16 mouse cellular contexts compared by ENCODE assay signal in the genomic region with DNA sequence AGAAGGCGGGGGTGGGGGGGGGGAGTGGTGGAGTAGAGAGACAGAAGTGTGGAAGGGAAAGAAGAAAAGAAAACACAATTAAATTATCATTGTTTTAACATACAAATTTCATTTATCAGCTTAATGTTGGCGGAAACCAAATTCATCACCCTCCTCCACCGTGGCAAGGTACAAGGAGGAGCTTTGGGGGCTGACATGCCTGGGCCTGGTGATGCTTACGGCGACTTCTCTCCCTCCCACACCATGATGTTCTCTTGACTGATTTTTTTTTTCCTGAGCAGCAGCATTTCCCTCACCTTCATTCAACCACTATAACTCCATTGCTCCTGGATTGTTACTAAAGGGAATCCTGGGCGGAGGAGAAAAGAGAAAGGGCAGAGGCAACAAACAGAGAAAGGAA.
DNase-seq lines count a peak whose midpoint lies in the region; ATAC-seq lines count a peak whose summit lies in the region.
"Had no signal": no experiment of that assay in that cellular context is flagged by ENCODE, and none has a peak within 500 bp of the region (broad histone marks: within the 10 kb centered on the region; RNA-seq: fewer than 3 reads in every experiment).

No protein-coding gene starts in this region.

- H3K9ac ChIP-seq in neural tube, embryonic 11.5 days (ENCODE audit: low read length) = no peak overlapping the region
- H3K9ac ChIP-seq in hindbrain, embryonic 11.5 days (ENCODE audit: low read depth, low read length) = no peak overlapping the region
- H3K9ac ChIP-seq in midbrain, embryonic 11.5 days (ENCODE audit: low read length) = no peak overlapping the region; the same call in 1 of the 2 replicates
- no peak overlapping the region for H3K9ac ChIP-seq in stomach, embryonic 16.5 days (ENCODE audit: low read length)
- H3K9ac ChIP-seq: liver, postnatal 0 days had no signal

- no peaks in the 10 kb centered on the region for H3K27me3 ChIP-seq in neural tube, embryonic 11.5 days (ENCODE audit: control insufficient read depth, insufficient read depth, low read length)
- no peaks in the 10 kb centered on the region for H3K27me3 ChIP-seq in hindbrain, embryonic 11.5 days (ENCODE audit: control insufficient read depth, insufficient read depth, low read length)
- H3K27me3 ChIP-seq in midbrain, embryonic 11.5 days (ENCODE audit: control insufficient read depth, insufficient read depth, low read length) = no peaks in the 10 kb centered on the region
- H3K27me3 ChIP-seq in stomach, embryonic 16.5 days (ENCODE audit: control insufficient read depth, insufficient read depth, low read length) = no peaks in the 10 kb centered on the region
- H3K27me3 ChIP-seq: megakaryocyte, embryonic 14.5 days; Patski had no signal

- peaks cover 19% of the 10 kb centered on the region; the same call in 1 of the 2 replicates for H3K4me1 ChIP-seq in neural tube, embryonic 11.5 days (ENCODE audit: control insufficient read depth, insufficient read depth, low read length)
- peaks cover 17% of the 10 kb centered on the region for H3K4me1 ChIP-seq in hindbrain, embryonic 11.5 days (replicated peaks; ENCODE audit: control insufficient read depth, insufficient read depth, low read length)
- H3K4me1 ChIP-seq in midbrain, embryonic 11.5 days (ENCODE audit: control insufficient read depth, insufficient read depth, low read length) = peaks cover 21% of the 10 kb centered on the region
- H3K4me1 ChIP-seq in stomach, embryonic 16.5 days (ENCODE audit: control insufficient read depth, insufficient read depth, low read length) = peaks cover 20% of the 10 kb centered on the region

- no peak overlapping the region for H3K4me2 ChIP-seq in neural tube, embryonic 11.5 days (ENCODE audit: low read depth)
- H3K4me2 ChIP-seq in hindbrain, embryonic 11.5 days (replicated peaks; ENCODE audit: low read depth, low read length) = peak overlapping the region; percentile 12; the same call in 1 of the 2 replicates
- peak overlapping the region; percentile 19; the same call in 1 of the 2 replicates for H3K4me2 ChIP-seq in midbrain, embryonic 11.5 days
- peak overlapping the region; percentile 11; the same call in 1 of the 2 replicates for H3K4me2 ChIP-seq in stomach, embryonic 16.5 days (ENCODE audit: low read depth, low read length)

- no peaks in the 10 kb centered on the region for H3K9me3 ChIP-seq in neural tube, embryonic 11.5 days (ENCODE audit: control insufficient read depth, low read length)
- no peaks in the 10 kb centered on the region for H3K9me3 ChIP-seq in hindbrain, embryonic 11.5 days (ENCODE audit: control insufficient read depth, low read length)
- no peaks in the 10 kb centered on the region for H3K9me3 ChIP-seq in midbrain, embryonic 11.5 days (ENCODE audit: control insufficient read depth, low read length)
- no peaks in the 10 kb centered on the region for H3K9me3 ChIP-seq in stomach, embryonic 16.5 days (replicated peaks; ENCODE audit: control insufficient read depth, low read length)
- H3K9me3 ChIP-seq: megakaryocyte, embryonic 14.5 days had no signal

- H3K27ac ChIP-seq in neural tube, embryonic 11.5 days (ENCODE audit: low read depth, low read length) = peak overlapping the region; percentile 58; the same call in 1 of the 2 replicates
- H3K27ac ChIP-seq in hindbrain, embryonic 11.5 days (ENCODE audit: low read depth, low read length) = peak overlapping the region; percentile 68; the same call in 1 of the 2 replicates
- H3K27ac ChIP-seq in midbrain, embryonic 11.5 days (ENCODE audit: low read depth, low read length) = peak overlapping the region; percentile 59
- H3K27ac ChIP-seq in stomach, embryonic 16.5 days (ENCODE audit: low read length) = peak overlapping the region; percentile 47; the same call in 1 of the 2 replicates

- ATAC-seq in neural tube, embryonic 11.5 days (ENCODE audit: insufficient read depth, low FRiP score, low TSS enrichment) = no peak
- peak; percentile 64; the same call in 1 of the 2 replicates for ATAC-seq in hindbrain, embryonic 11.5 days (ENCODE audit: low FRiP score)
- ATAC-seq in midbrain, embryonic 11.5 days (ENCODE audit: low FRiP score) = 0 out of 2 replicates have a peak, but pooled peaks have one; percentile 17
- ATAC-seq in stomach, embryonic 16.5 days (ENCODE audit: insufficient read depth, low FRiP score) = no peak
- ATAC-seq: liver, postnatal 0 days; Patski had no signal

- no peaks in the 10 kb centered on the region for H3K36me3 ChIP-seq in neural tube, embryonic 11.5 days (ENCODE audit: control insufficient read depth, insufficient read depth, low read length)
- no peaks in the 10 kb centered on the region for H3K36me3 ChIP-seq in hindbrain, embryonic 11.5 days (ENCODE audit: control insufficient read depth, insufficient read depth, low read length)
- no peaks in the 10 kb centered on the region for H3K36me3 ChIP-seq in midbrain, embryonic 11.5 days (ENCODE audit: control insufficient read depth, insufficient read depth, low read length)
- H3K36me3 ChIP-seq in stomach, embryonic 16.5 days (ENCODE audit: control insufficient read depth, insufficient read depth, low read length) = no peaks in the 10 kb centered on the region

- WGBS in neural tube, embryonic 11.5 days = 58% methylated on average over 6 of the region's 6 CpGs
- WGBS in hindbrain, embryonic 11.5 days = 43% methylated on average over 5 of the region's 6 CpGs
- 44% methylated on average over 6 of the region's 6 CpGs for WGBS in midbrain, embryonic 11.5 days
- 57% methylated on average over 5 of the region's 6 CpGs for WGBS in stomach, embryonic 16.5 days

- DNase-seq in neural tube, embryonic 11.5 days (ENCODE audit: low spot score) = no peak
- DNase-seq in neural tube, embryonic 10.5 days (ENCODE audit: extremely low spot score, low spot score) = no peak
- no peak for DNase-seq in hindbrain, embryonic 11.5 days (ENCODE audit: low spot score)
- no peak for DNase-seq in midbrain, embryonic 11.5 days (ENCODE audit: low spot score, missing footprints)
- no peak for DNase-seq in ovary, postnatal 36 days (ENCODE audit: low spot score)
- no peak for DNase-seq in thymus, postnatal 0 days (ENCODE audit: low spot score)
- DNase-seq in heart, adult 9 months (ENCODE audit: low spot score in 2 of 2) = no peak
- DNase-seq: adrenal gland, postnatal 14 days; cerebellum, adult 11-12 months; gastrocnemius, postnatal 25 days; heart, postnatal 10 days; liver, postnatal 0 days; thymus, postnatal 25 days had no signal

- H3K4me3 ChIP-seq in neural tube, embryonic 11.5 days (ENCODE audit: low read depth, low read length) = no peak overlapping the region
- no peak overlapping the region for H3K4me3 ChIP-seq in hindbrain, embryonic 11.5 days (ENCODE audit: low read depth, low read length)
- H3K4me3 ChIP-seq in midbrain, embryonic 11.5 days (ENCODE audit: low read depth, low read length) = no peak overlapping the region
- no peak overlapping the region for H3K4me3 ChIP-seq in stomach, embryonic 16.5 days (replicated peaks; ENCODE audit: low read length)
- H3K4me3 ChIP-seq: megakaryocyte, embryonic 14.5 days had no signal

Comparison
In these comparisons a context has a peak if more than half of its experiments do, and no peak if none do; other contexts are left out.
1. ATAC-seq: peak in hindbrain, embryonic 11.5 days (single experiment) and midbrain, embryonic 11.5 days (single experiment); none in neural tube, embryonic 11.5 days (single experiment) and stomach, embryonic 16.5 days (single experiment).
2. Peak in every context shown above with its lines, with median percentiles within 50 percentile points of each other: H3K27ac ChIP-seq.